32 mouse cellular contexts compared by ENCODE assay signal in genomic region chr8:121919158-121919557, GRCm38 (mm10). TPM values are rescaled to one million over a fixed set of nuclear protein-coding genes. Genes with fewer than 3 reads are reported as not detected.
A peak's percentile ranks its signal among the peaks of the same experiment; 100 is the strongest.
DNase-seq lines count a peak whose midpoint lies in the region; ATAC-seq and TF ChIP-seq lines count a peak whose summit lies in the region.
"Had no signal": no experiment of that assay in that cellular context is flagged by ENCODE, and none has a peak within 500 bp of the region (broad histone marks: within the 10 kb centered on the region; RNA-seq: fewer than 3 reads in every experiment).

No protein-coding gene starts in this region.

- H3K27ac ChIP-seq in hindbrain, embryonic 10.5 days, result peak overlapping the region; percentile 41; the same call in 1 of the 2 replicates
- no peak overlapping the region for H3K27ac ChIP-seq in hindbrain, postnatal 0 days
- 0 out of 2 replicates have a peak overlapping the region, but pooled peaks have one; percentile 50 for H3K27ac ChIP-seq in midbrain, embryonic 10.5 days (replicated peaks)
- no peak overlapping the region for H3K27ac ChIP-seq in midbrain, embryonic 15.5 days
- H3K27ac ChIP-seq: embryonic facial prominence, embryonic 10.5 days; embryonic facial prominence, embryonic 13.5 days; forebrain, embryonic 13.5 days; hindbrain, embryonic 14.5 days had no signal

- WGBS in hindbrain, embryonic 10.5 days, result 79% methylated on average over 4 of the region's 4 CpGs
- 66% methylated on average over 4 of the region's 4 CpGs for WGBS in hindbrain, postnatal 0 days
- 88% methylated on average over 4 of the region's 4 CpGs for WGBS in midbrain, embryonic 10.5 days
- 75% methylated on average over 4 of the region's 4 CpGs for WGBS in midbrain, embryonic 15.5 days

- no peaks in the 10 kb centered on the region for H3K79me2 ChIP-seq in myocyte (ENCODE audit: control insufficient read depth, insufficient read depth)

- H3K4me1 ChIP-seq in hindbrain, embryonic 10.5 days (replicated peaks), result peaks cover 53% of the 10 kb centered on the region
- no peaks in the 10 kb centered on the region for H3K4me1 ChIP-seq in hindbrain, postnatal 0 days (ENCODE audit: insufficient read depth, low read length)
- peaks cover 37% of the 10 kb centered on the region for H3K4me1 ChIP-seq in midbrain, embryonic 10.5 days
- H3K4me1 ChIP-seq in midbrain, embryonic 15.5 days, result no peaks in the 10 kb centered on the region
- H3K4me1 ChIP-seq: forebrain, embryonic 13.5 days had no signal

- H3K9ac ChIP-seq in hindbrain, postnatal 0 days (replicated peaks; ENCODE audit: low read length), result no peak overlapping the region
- no peak overlapping the region for H3K9ac ChIP-seq in midbrain, embryonic 15.5 days
- H3K9ac ChIP-seq: embryonic facial prominence, embryonic 13.5 days; forebrain, embryonic 13.5 days; hindbrain, embryonic 14.5 days had no signal

- no peaks in the 10 kb centered on the region for H3K9me3 ChIP-seq in hindbrain, embryonic 10.5 days
- no peaks in the 10 kb centered on the region for H3K9me3 ChIP-seq in hindbrain, postnatal 0 days (ENCODE audit: low read length)
- H3K9me3 ChIP-seq in midbrain, embryonic 10.5 days (replicated peaks), result no peaks in the 10 kb centered on the region
- H3K9me3 ChIP-seq in midbrain, embryonic 15.5 days, result no peaks in the 10 kb centered on the region
- H3K9me3 ChIP-seq: embryonic facial prominence, embryonic 10.5 days; embryonic facial prominence, embryonic 13.5 days; forebrain, embryonic 10.5 days; forebrain, embryonic 13.5 days had no signal

- no peak for ATAC-seq in hindbrain, postnatal 0 days
- no peak for ATAC-seq in midbrain, embryonic 15.5 days (replicated peaks)
- ATAC-seq: CD4-positive, CD25-positive, alpha-beta regulatory T cell, adult 4 months; forebrain, embryonic 13.5 days; forebrain, embryonic 16.5 days; intestine, postnatal 0 days had no signal

- DNase-seq in hindbrain, embryonic 10.5 days (ENCODE audit: low spot score), result no peak
- DNase-seq in hindbrain, postnatal 0 days (ENCODE audit: low spot score), result no peak
- DNase-seq in midbrain, embryonic 10.5 days (ENCODE audit: low spot score), result no peak
- no peak for DNase-seq in adrenal gland, adult (ENCODE audit: inconsistent age in 2 of 2, low spot score in 1 of 2)
- DNase-seq: adrenal gland, adult 2 months; cerebellum, adult 11 months; cerebellum, adult 2 months; cerebellum, adult 9-11 months; cerebellum, postnatal 25 days; gastrocnemius, postnatal 10 days; gastrocnemius, postnatal 36 days; heart, postnatal 36 days had no signal

- peaks cover 3% of the 10 kb centered on the region; the same call in 1 of the 2 replicates for H3K27me3 ChIP-seq in hindbrain, embryonic 10.5 days (ENCODE audit: insufficient read depth, poor library complexity, severe bottlenecking)
- H3K27me3 ChIP-seq in hindbrain, postnatal 0 days (ENCODE audit: insufficient read depth, low read length), result no peaks in the 10 kb centered on the region
- no peaks in the 10 kb centered on the region for H3K27me3 ChIP-seq in midbrain, embryonic 10.5 days (ENCODE audit: low read depth, poor library complexity, severe bottlenecking)
- H3K27me3 ChIP-seq in midbrain, embryonic 15.5 days (replicated peaks), result no peaks in the 10 kb centered on the region
- H3K27me3 ChIP-seq in myocyte (ENCODE audit: control insufficient read depth, insufficient read depth, insufficient read length), result no peaks in the 10 kb centered on the region
- H3K27me3 ChIP-seq: embryonic facial prominence, embryonic 13.5 days; forebrain, embryonic 13.5 days had no signal

- no peaks in the 10 kb centered on the region for H3K36me3 ChIP-seq in hindbrain, embryonic 10.5 days
- no peaks in the 10 kb centered on the region for H3K36me3 ChIP-seq in hindbrain, postnatal 0 days (ENCODE audit: insufficient read depth, low read length)
- H3K36me3 ChIP-seq in midbrain, embryonic 10.5 days, result no peaks in the 10 kb centered on the region
- no peaks in the 10 kb centered on the region for H3K36me3 ChIP-seq in midbrain, embryonic 15.5 days (replicated peaks)
- H3K36me3 ChIP-seq in myocyte (ENCODE audit: control insufficient read depth, insufficient read depth), result no peaks in the 10 kb centered on the region
- H3K36me3 ChIP-seq: embryonic facial prominence, embryonic 10.5 days; embryonic facial prominence, embryonic 13.5 days; forebrain, embryonic 10.5 days had no signal

- TF ChIP-seq POLR2A in myocyte (IDR thresholded peaks at IDR 0.05; ENCODE audit: insufficient read length, low read depth), result no peak

- TF ChIP-seq CTCF in hindbrain, postnatal 0 days (IDR thresholded peaks at IDR 0.05; ENCODE audit: low read depth), result no peak

- H3K4me3 ChIP-seq in hindbrain, embryonic 10.5 days, result no peak overlapping the region
- no peak overlapping the region for H3K4me3 ChIP-seq in hindbrain, postnatal 0 days (ENCODE audit: low read length)
- no peak overlapping the region for H3K4me3 ChIP-seq in midbrain, embryonic 10.5 days
- no peak overlapping the region for H3K4me3 ChIP-seq in midbrain, embryonic 15.5 days
- no peak overlapping the region for H3K4me3 ChIP-seq in myocyte
- H3K4me3 ChIP-seq: embryonic facial prominence, embryonic 10.5 days; embryonic facial prominence, embryonic 13.5 days; erythroblast, embryonic 14.5 days; forebrain, embryonic 10.5 days; forebrain, embryonic 13.5 days had no signal

- H3K4me2 ChIP-seq in hindbrain, postnatal 0 days (ENCODE audit: low read depth, low read length), result no peak overlapping the region
- H3K4me2 ChIP-seq in midbrain, embryonic 15.5 days, result no peak overlapping the region
- H3K4me2 ChIP-seq in myocyte (ENCODE audit: low read depth), result peak overlapping the region; percentile 12
- H3K4me2 ChIP-seq: embryonic facial prominence, embryonic 13.5 days; forebrain, embryonic 13.5 days; heart, embryonic 11.5 days; hindbrain, embryonic 14.5 days had no signal

- no peak overlapping the region for H3ac ChIP-seq in myocyte (ENCODE audit: control insufficient read depth, insufficient read length)

TF ChIP-seq in myocyte, 11 proteins besides CTCF, POLR2A, EP300 and RAD21:
- TF ChIP-seq MYOG (IDR thresholded peaks at IDR 0.05; ENCODE audit: control insufficient read depth in 1 of 3, insufficient read depth in 1 of 3, insufficient read length in 2 of 3, low read depth in 2 of 3), result no peak
- no peak for TF ChIP-seq POLR2AphosphoS2 (IDR thresholded peaks at IDR 0.05; ENCODE audit: insufficient read length, low read depth)
- TF ChIP-seq TCF3 (IDR thresholded peaks at IDR 0.05; ENCODE audit: insufficient read length, low read depth), result no peak
- no peak for TF ChIP-seq MAX (IDR thresholded peaks at IDR 0.05; ENCODE audit: low read depth)
- TF ChIP-seq USF1 (IDR thresholded peaks at IDR 0.05; ENCODE audit: low read depth), result peak; percentile 12
- no peak for TF ChIP-seq REST (IDR thresholded peaks at IDR 0.05; ENCODE audit: insufficient read depth, insufficient read length)
- no peak for TF ChIP-seq TCF12 (IDR thresholded peaks at IDR 0.05; ENCODE audit: insufficient read depth, poor library complexity, severe bottlenecking)

RNA-seq across cellular contexts. Expression of gene Slc7a5, which starts 11.7 kb away (rescaled TPM):
- polyA plus RNA-seq in hindbrain, embryonic 10.5 days (2016; fragmentation: Nextera tagmentation; extraction: Ambion mirVana), result 27.2 and 27.6 TPM in 2 replicates
- total RNA-seq in hindbrain, postnatal 0 days (2014; rRNA removed), result 148 and 163 TPM in 2 replicates
- 60.1 and 72.1 TPM in 2 replicates for polyA plus RNA-seq in hindbrain, postnatal 0 days (2015; fragmentation: Nextera tagmentation; extraction: Ambion mirVana)
- 29.3 and 32.7 TPM in 2 replicates for polyA plus RNA-seq in midbrain, embryonic 10.5 days (2016; fragmentation: Nextera tagmentation; extraction: Ambion mirVana)
- polyA plus RNA-seq in midbrain, embryonic 15.5 days (2015; fragmentation: Nextera tagmentation; extraction: Ambion mirVana), result 55.5 and 58.3 TPM in 2 replicates
- 612 TPM for polyA plus RNA-seq in myocyte (2012; fragmentation: generic; extraction: Trizol)

RNA-seq across cellular contexts. Expression of gene Car5a, which starts 25.5 kb away (rescaled TPM):
- polyA plus RNA-seq in hindbrain, embryonic 10.5 days (2016; fragmentation: Nextera tagmentation; extraction: Ambion mirVana), result 0.12 and 0.17 TPM in 2 replicates
- total RNA-seq in hindbrain, postnatal 0 days (2014; rRNA removed), result 0.42 TPM in 1 of 2 replicates, not detected in the other
- polyA plus RNA-seq in hindbrain, postnatal 0 days (2015; fragmentation: Nextera tagmentation; extraction: Ambion mirVana), result 0.23 and 0.50 TPM in 2 replicates
- polyA plus RNA-seq in midbrain, embryonic 10.5 days (2016; fragmentation: Nextera tagmentation; extraction: Ambion mirVana), result 0.27 and 0.30 TPM in 2 replicates
- 0.36 and 0.41 TPM in 2 replicates for polyA plus RNA-seq in midbrain, embryonic 15.5 days (2015; fragmentation: Nextera tagmentation; extraction: Ambion mirVana)
- polyA plus RNA-seq in myocyte (2012; fragmentation: generic; extraction: Trizol), result not detected
- total RNA-seq: common myeloid progenitor, adult 5-6 weeks; gastrocnemius, adult 18-20 months; gastrocnemius, postnatal 10 days; gastrocnemius, postnatal 36 days; granulocyte monocyte progenitor cell, adult 5-6 weeks; heart, postnatal 36 days had no signal
- polyA plus RNA-seq: C2C12; CD4-positive, CD25-positive, alpha-beta regulatory T cell, adult 4 months; embryonic facial prominence, embryonic 10.5 days; embryonic facial prominence, embryonic 13.5 days; forebrain, embryonic 10.5 days; forebrain, embryonic 13.5 days; heart, embryonic 11.5 days; heart, embryonic 14.5 days; heart, postnatal 0 days; hindbrain, embryonic 11.5 days; hindbrain, embryonic 14.5 days; intestine, embryonic 14.5 days had no signal

RNA-seq across cellular contexts. Expression of gene Banp, which starts 30.4 kb away (rescaled TPM):
- 56.9 and 64.5 TPM in 2 replicates for polyA plus RNA-seq in hindbrain, embryonic 10.5 days (2016; fragmentation: Nextera tagmentation; extraction: Ambion mirVana)
- 59.7 and 62.5 TPM in 2 replicates for total RNA-seq in hindbrain, postnatal 0 days (2014; rRNA removed)
- polyA plus RNA-seq in hindbrain, postnatal 0 days (2015; fragmentation: Nextera tagmentation; extraction: Ambion mirVana), result 22.5 and 22.8 TPM in 2 replicates
- polyA plus RNA-seq in midbrain, embryonic 10.5 days (2016; fragmentation: Nextera tagmentation; extraction: Ambion mirVana), result 53.2 and 64.6 TPM in 2 replicates
- 54.6 and 61.9 TPM in 2 replicates for polyA plus RNA-seq in midbrain, embryonic 15.5 days (2015; fragmentation: Nextera tagmentation; extraction: Ambion mirVana)
- 30.3 TPM for polyA plus RNA-seq in myocyte (2012; fragmentation: generic; extraction: Trizol)

Comparison
In these comparisons a context has a peak if more than half of its experiments do, and no peak if none do; other contexts are left out.
1. H3K27ac ChIP-seq: peak in hindbrain, embryonic 10.5 days (single experiment) and midbrain, embryonic 10.5 days (single experiment); none in hindbrain, postnatal 0 days (single experiment) and midbrain, embryonic 15.5 days (single experiment).